Mouse (Mus musculus): Measurements from ENCODE around the gene Akr1d1. TPM values are rescaled to one million over a fixed set of nuclear protein-coding genes. Genes with fewer than 3 reads are reported as not detected.

The Akr1d1 gene
- polyA plus RNA-seq, 1 experiment: 0.75 TPM

DNA sequence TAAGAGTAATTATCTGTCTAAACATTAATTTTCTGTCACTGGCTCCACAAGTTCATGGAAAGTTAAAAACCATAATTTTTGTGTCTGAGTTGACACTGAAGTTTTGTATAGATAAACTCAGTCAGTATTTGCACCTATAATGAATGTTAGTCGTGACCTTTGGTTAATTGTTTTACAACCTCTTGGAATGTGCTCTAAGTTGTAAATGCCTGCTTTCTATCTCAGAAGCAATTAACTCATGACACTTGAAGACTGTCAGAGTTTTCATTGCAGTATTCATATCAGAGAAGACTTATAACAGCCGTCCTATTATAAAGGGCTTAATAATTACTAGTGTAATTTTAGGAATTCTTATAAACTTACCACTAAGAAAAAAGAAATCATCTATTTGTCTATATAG, 43.0 kb downstream of the Akr1d1 start:
- TF ChIP-seq CTCF (IDR thresholded peaks at IDR 0.05; ENCODE audit: control insufficient read depth, insufficient read depth, low read length) (no peak), POLR2A (IDR thresholded peaks at IDR 0.05; ENCODE audit: borderline replicate concordance, control insufficient read depth, low read depth, low read length) (no peak)

GRCm38 (mm10) chr6:37580476-37580875, 50.5 kb downstream of the Akr1d1 start:
- TF ChIP-seq POLR2A (IDR thresholded peaks at IDR 0.05; ENCODE audit: borderline replicate concordance, control insufficient read depth, low read depth, low read length) (no peak), CTCF (IDR thresholded peaks at IDR 0.05; ENCODE audit: control insufficient read depth, insufficient read depth, low read length) (no peak)
- WGBS: 79% methylated on average over 5 of the region's 5 CpGs
- Histone ChIP-seq H3K27ac (ENCODE audit: control insufficient read depth, insufficient read depth, low read depth, low read length, poor library complexity) (no peak overlapping the region), H3K4me1 (ENCODE audit: control insufficient read depth, insufficient read depth, low read length) (no peaks in the 10 kb centered on the region), H3K4me3 (replicated peaks; ENCODE audit: control insufficient read depth, low read depth, low read length) (no peak overlapping the region)

More for the DNA sequence above, 43.0 kb downstream of the Akr1d1 start:
- Histone ChIP-seq H3K27ac (ENCODE audit: control insufficient read depth, insufficient read depth, low read depth, low read length, poor library complexity) (no peak overlapping the region), H3K4me3 (replicated peaks; ENCODE audit: control insufficient read depth, low read depth, low read length) (no peak overlapping the region), H3K4me1 (ENCODE audit: control insufficient read depth, insufficient read depth, low read length) (no peaks in the 10 kb centered on the region)
- 69% methylated on average over 2 of the region's 2 CpGs for WGBS

DNA sequence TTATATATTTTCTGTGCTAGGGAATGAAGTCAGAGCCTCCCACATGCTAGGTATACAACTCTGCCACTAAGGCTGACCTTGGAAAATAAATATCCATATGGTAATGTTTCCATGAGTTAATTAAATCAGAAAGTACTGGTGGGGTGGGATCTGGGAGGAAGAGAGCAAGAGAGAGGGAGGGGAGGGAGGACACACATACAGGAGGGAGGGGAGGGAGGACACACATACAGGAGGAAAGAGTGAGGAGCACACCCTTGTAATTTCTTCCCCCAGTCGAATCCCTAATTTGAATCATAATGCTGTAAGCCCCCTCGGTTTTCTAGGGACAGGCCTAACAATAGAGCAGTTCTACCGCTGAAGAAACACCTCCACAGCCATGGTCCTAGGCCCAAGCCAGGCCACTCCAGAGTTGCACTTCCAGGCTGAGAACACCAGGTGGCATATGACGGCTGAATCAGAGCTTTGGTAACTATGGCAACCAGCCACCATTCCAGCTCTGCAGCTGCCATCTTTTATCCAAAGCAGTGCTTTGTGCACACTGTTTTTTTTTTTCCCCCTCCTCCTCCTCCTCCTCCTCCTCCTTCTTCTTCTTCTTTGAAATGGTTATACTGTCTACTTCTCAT, 59.5 kb downstream of the Akr1d1 start:
- WGBS: 36% methylated on average over 4 of the region's 4 CpGs
- Histone ChIP-seq H3K27ac (ENCODE audit: control insufficient read depth, insufficient read depth, low read depth, low read length, poor library complexity) (no peak overlapping the region), H3K4me1 (ENCODE audit: control insufficient read depth, insufficient read depth, low read length) (no peaks in the 10 kb centered on the region), H3K4me3 (replicated peaks; ENCODE audit: control insufficient read depth, low read depth, low read length) (no peak overlapping the region)
- peak; percentile 73 for TF ChIP-seq CTCF (IDR thresholded peaks at IDR 0.05; ENCODE audit: control insufficient read depth, insufficient read depth, low read length)
- no peak for TF ChIP-seq POLR2A (IDR thresholded peaks at IDR 0.05; ENCODE audit: borderline replicate concordance, control insufficient read depth, low read depth, low read length)

GRCm38 (mm10) chr6:37590800-37591199, 60.8 kb downstream of the Akr1d1 start:
- H3K4me1 ChIP-seq (ENCODE audit: control insufficient read depth, insufficient read depth, low read length): no peaks in the 10 kb centered on the region
- no peak for TF ChIP-seq POLR2A (IDR thresholded peaks at IDR 0.05; ENCODE audit: borderline replicate concordance, control insufficient read depth, low read depth, low read length)
- TF ChIP-seq CTCF (IDR thresholded peaks at IDR 0.05; ENCODE audit: control insufficient read depth, insufficient read depth, low read length): no peak
- 78% methylated on average over 6 of the region's 6 CpGs for WGBS
- H3K4me3 ChIP-seq (replicated peaks; ENCODE audit: control insufficient read depth, low read depth, low read length): no peak overlapping the region
- H3K27ac ChIP-seq (ENCODE audit: control insufficient read depth, insufficient read depth, low read depth, low read length, poor library complexity): no peak overlapping the region

DNA sequence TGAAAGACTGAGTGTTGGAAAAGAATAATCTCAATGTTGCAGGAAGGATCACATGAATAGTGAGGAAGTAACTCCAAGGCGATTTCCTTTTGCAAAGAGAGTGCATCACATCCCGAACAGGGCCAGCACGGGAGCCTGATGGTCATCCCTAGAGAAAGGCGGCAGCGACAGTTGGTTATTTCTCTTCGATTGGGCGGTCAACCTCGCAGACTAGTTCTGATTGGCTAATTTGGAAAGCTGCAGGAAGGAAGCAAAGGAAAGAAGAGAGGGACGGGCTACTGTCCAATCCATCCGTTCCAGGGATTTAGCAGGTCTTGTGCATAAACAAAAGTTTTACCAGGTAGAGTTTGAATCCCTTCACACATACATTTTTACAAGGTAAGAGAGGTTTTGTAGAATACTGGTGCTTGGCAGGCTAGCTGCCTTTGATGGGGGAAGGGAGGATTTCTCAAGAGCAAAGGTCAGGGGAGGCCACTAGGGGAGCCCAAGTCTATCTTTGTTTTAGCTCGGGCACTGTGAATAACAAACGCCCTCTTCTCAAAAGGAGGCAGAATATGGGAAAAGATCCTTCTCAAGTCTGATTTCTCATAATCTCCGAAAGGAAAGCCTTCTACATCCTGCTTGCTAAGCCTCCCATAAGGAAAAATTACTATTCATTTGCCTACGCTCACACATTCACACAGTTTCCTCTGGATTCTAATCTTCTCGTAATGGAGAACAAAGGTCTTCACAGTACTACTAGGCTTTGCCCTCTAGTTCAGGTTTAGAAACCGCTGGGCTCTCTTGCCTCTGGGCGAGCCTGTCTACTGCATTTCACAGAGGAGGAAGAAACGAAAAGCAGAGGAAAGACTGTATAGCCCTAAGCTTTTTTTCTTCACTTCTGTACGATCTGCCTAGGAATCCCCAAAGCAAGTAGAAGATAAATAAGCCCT, 62.4 kb downstream of the Akr1d1 start:
- H3K4me1 ChIP-seq (ENCODE audit: control insufficient read depth, insufficient read depth, low read length): no peaks in the 10 kb centered on the region
- H3K4me3 ChIP-seq (replicated peaks; ENCODE audit: control insufficient read depth, low read depth, low read length): no peak overlapping the region
- 56% methylated on average over 19 of the region's 19 CpGs for WGBS
- H3K27ac ChIP-seq (ENCODE audit: control insufficient read depth, insufficient read depth, low read depth, low read length, poor library complexity): no peak overlapping the region
- TF ChIP-seq POLR2A (IDR thresholded peaks at IDR 0.05; ENCODE audit: borderline replicate concordance, control insufficient read depth, low read depth, low read length) (no peak), CTCF (IDR thresholded peaks at IDR 0.05; ENCODE audit: control insufficient read depth, insufficient read depth, low read length) (peak; percentile 45)

DNA sequence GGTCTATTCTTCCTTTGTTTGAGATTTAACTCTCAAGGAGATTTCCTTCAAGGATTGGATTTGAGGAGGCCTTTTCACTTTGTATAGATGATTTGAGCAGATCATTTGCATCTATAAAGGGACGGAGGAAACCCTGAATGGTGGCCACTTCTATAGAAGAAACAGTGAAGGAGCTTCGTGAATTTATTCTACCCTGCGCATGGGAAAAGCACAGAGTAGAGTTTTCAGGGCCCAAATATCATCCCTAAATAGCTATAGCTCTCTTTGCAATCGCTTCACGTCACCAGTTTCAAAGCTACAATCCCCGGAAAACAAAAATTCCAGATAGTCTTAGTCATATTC, 63.0 kb downstream of the Akr1d1 start:
- 84% methylated on average over 6 of the region's 6 CpGs for WGBS
- H3K27ac ChIP-seq (ENCODE audit: control insufficient read depth, insufficient read depth, low read depth, low read length, poor library complexity): no peak overlapping the region

GRCm38 (mm10) chr6:37593551-37594089, 63.6 kb downstream of the Akr1d1 start:
- Histone ChIP-seq H3K4me3 (replicated peaks; ENCODE audit: control insufficient read depth, low read depth, low read length) (no peak overlapping the region), H3K4me1 (ENCODE audit: control insufficient read depth, insufficient read depth, low read length) (no peaks in the 10 kb centered on the region), H3K27ac (ENCODE audit: control insufficient read depth, insufficient read depth, low read depth, low read length, poor library complexity) (no peak overlapping the region)
- WGBS: 65% methylated on average over 5 of the region's 5 CpGs
- TF ChIP-seq POLR2A (IDR thresholded peaks at IDR 0.05; ENCODE audit: borderline replicate concordance, control insufficient read depth, low read depth, low read length) (no peak), CTCF (IDR thresholded peaks at IDR 0.05; ENCODE audit: control insufficient read depth, insufficient read depth, low read length) (no peak)

More for the DNA sequence above, 63.0 kb downstream of the Akr1d1 start:
- Histone ChIP-seq H3K4me3 (replicated peaks; ENCODE audit: control insufficient read depth, low read depth, low read length) (no peak overlapping the region), H3K4me1 (ENCODE audit: control insufficient read depth, insufficient read depth, low read length) (no peaks in the 10 kb centered on the region)
- TF ChIP-seq POLR2A (IDR thresholded peaks at IDR 0.05; ENCODE audit: borderline replicate concordance, control insufficient read depth, low read depth, low read length) (no peak), CTCF (IDR thresholded peaks at IDR 0.05; ENCODE audit: control insufficient read depth, insufficient read depth, low read length) (no peak)

GRCm38 (mm10) chr6:37597088-37597487, 67.1 kb downstream of the Akr1d1 start:
- H3K27ac ChIP-seq (ENCODE audit: control insufficient read depth, insufficient read depth, low read depth, low read length, poor library complexity): no peak overlapping the region
- 60% methylated on average over 2 of the region's 2 CpGs for WGBS
- TF ChIP-seq POLR2A (IDR thresholded peaks at IDR 0.05; ENCODE audit: borderline replicate concordance, control insufficient read depth, low read depth, low read length) (no peak), CTCF (IDR thresholded peaks at IDR 0.05; ENCODE audit: control insufficient read depth, insufficient read depth, low read length) (no peak)
- H3K4me3 ChIP-seq (replicated peaks; ENCODE audit: control insufficient read depth, low read depth, low read length): no peak overlapping the region
- H3K4me1 ChIP-seq (ENCODE audit: control insufficient read depth, insufficient read depth, low read length): no peaks in the 10 kb centered on the region

Measured in bone marrow, adult 2 months (tissue).